Mouse (Mus musculus) ES-E14 (cell line): ENCODE data around the gene Gimap7. TPM values are rescaled to one million over a fixed set of nuclear protein-coding genes. Genes with fewer than 3 reads are reported as not detected.
A peak's percentile ranks its signal among the peaks of the same experiment; 100 is the strongest.

Experiments
- DNase-seq: peaks from one replicate; pipeline ENCODE4 v3.0.0-alpha.2; 2013; ENCODE audit warnings: low read depth, low spot score
- H3K27ac ChIP-seq: 2 replicates; pipeline ENCODE4 v1.5.1; 2012; ENCODE audit warnings: low read depth, mild to moderate bottlenecking, low read length, moderate library complexity, mixed read lengths; ENCODE audit not compliant: poor library complexity, insufficient read depth, severe bottlenecking
- H3K36me3 ChIP-seq: 2 replicates; pipeline ENCODE4 v1.6.1; 2012; ENCODE audit warnings: mild to moderate bottlenecking, low read length, moderate library complexity, mixed read lengths; ENCODE audit not compliant: control insufficient read depth, poor library complexity, insufficient read depth, severe bottlenecking
- H3K4me1 ChIP-seq, 2 experiments: fragments of 150-350 bp in 1 of 2; sonication (generic) in 1 of 2; 2 replicates each; pipeline ENCODE4 v1.6.1; 2012; ENCODE audit warnings: low read length in 2 of 2, mild to moderate bottlenecking in 1 of 2, mixed read lengths in 1 of 2; ENCODE audit not compliant: control insufficient read depth in 2 of 2, insufficient read depth in 2 of 2, poor library complexity in 1 of 2
- H3K4me3 ChIP-seq, 2 experiments: fragments of 150-350 bp in 1 of 2; sonication (generic) in 1 of 2; 2 replicates each; pipeline ENCODE4 v1.5.1; 2012; ENCODE audit warnings: low read length in 2 of 2, low read depth in 1 of 2, mild to moderate bottlenecking in 1 of 2, mixed read lengths in 1 of 2; ENCODE audit not compliant: insufficient read depth in 1 of 2, poor library complexity in 1 of 2, severe bottlenecking in 1 of 2
- H3K9ac ChIP-seq: 2 replicates; pipeline ENCODE4 v1.6.1; 2012; ENCODE audit warnings: low read depth, mild to moderate bottlenecking, low read length, mixed read lengths; ENCODE audit not compliant: poor library complexity, insufficient read depth, severe bottlenecking
- H3K9me3 ChIP-seq: fragments of 150-350 bp; sonication (generic); 2 replicates; pipeline ENCODE4 v1.6.1; 2012; ENCODE audit warnings: low read depth, mild to moderate bottlenecking, low read length; ENCODE audit not compliant: control insufficient read depth, insufficient read depth
- CHD2 ChIP-seq: IDR thresholded peaks from 2 replicates; pipeline ENCODE4 v1.6.1; 2014; ENCODE audit warnings: mild to moderate bottlenecking, low read depth, low read length, inconsistent platforms
- HCFC1 ChIP-seq: IDR thresholded peaks from 2 replicates; pipeline ENCODE4 v1.6.1; 2012; ENCODE audit warnings: low read length, inconsistent platforms, borderline replicate concordance; ENCODE audit not compliant: insufficient read depth
- MAFK ChIP-seq: IDR thresholded peaks from 2 replicates; pipeline ENCODE4 v1.6.1; 2014; ENCODE audit warnings: mild to moderate bottlenecking, low read depth, low read length, inconsistent platforms; ENCODE audit not compliant: insufficient read depth
- ZC3H11A ChIP-seq: IDR thresholded peaks from 2 replicates; pipeline ENCODE4 v1.6.1; 2012; ENCODE audit warnings: low read depth, mild to moderate bottlenecking, inconsistent platforms, low read length, borderline replicate concordance
- ZNF384 ChIP-seq: IDR thresholded peaks from 2 replicates; pipeline ENCODE4 v1.6.1; 2012; ENCODE audit warnings: low read depth, low read length, inconsistent platforms
- in situ Hi-C, 2 experiments: fragments of 600-800 bp; cut with MboI; formaldehyde crosslinking; loops; one replicate each; pipeline ENCODE4 v1.15.1; 2025; ENCODE audit warnings: low sequenced_read_pairs in 2 of 2, inconsistent platforms in 1 of 2; ENCODE audit not compliant: unreplicated experiment in 2 of 2
- total RNA-seq: library from RNA; depleted of rRNA; stranded (reverse); fragments of 300-350 nt; gene quantifications from 2 replicates; pipeline ENCODE4 v1.2.3, GENCODE M21; 2012; rRNA removed

The Gimap7 gene
- total RNA-seq, 1 experiment: not detected

DNA sequence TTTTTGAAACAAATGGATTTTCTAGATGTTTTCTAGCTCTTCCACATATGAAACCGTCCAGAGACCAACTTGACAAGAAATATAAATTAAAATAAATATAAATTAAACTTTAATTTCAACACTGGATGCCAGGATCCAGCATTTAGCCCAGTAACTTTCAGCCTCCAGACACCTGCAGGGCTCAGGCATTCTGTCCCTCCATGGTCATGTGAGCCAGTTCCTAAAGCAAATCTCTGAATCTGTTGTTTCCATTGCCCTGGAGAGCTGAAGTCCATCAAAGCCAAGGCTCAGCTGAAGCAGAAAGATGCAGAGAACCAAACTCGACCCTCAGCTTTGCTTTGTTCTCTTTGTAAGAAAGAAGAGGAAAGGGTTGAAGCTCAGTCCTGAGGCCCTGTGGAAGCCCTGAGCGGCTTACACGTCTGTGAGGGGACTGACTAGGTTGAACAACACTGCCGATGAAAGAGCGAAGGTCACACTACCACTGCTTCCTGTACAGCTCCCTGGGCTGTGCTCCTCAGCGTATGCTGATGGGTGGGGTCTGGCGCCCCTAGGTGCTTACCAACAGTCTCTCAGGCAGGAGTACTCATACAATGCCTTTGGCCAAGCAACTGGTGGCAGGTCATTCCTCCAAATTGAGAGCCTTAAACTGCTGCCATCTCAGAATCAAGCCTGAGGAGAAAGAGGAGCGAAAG lies 49.9 kb downstream of the Gimap7 start:
- H3K27ac ChIP-seq: no peak overlapping the region
- no peak for TF ChIP-seq ZNF384
- no peak for TF ChIP-seq CHD2
- no peak for TF ChIP-seq MAFK
- no peak for TF ChIP-seq HCFC1
- no peak for TF ChIP-seq ZC3H11A
- no peaks in the 10 kb centered on the region for H3K4me1 ChIP-seq
- DNase-seq: no peak
- no peaks in the 10 kb centered on the region for H3K9me3 ChIP-seq
- no peak overlapping the region for H3K4me3 ChIP-seq
- in situ Hi-C loops: no loop called here
- H3K9ac ChIP-seq: no peak overlapping the region
- no peaks in the 10 kb centered on the region for H3K36me3 ChIP-seq

DNA sequence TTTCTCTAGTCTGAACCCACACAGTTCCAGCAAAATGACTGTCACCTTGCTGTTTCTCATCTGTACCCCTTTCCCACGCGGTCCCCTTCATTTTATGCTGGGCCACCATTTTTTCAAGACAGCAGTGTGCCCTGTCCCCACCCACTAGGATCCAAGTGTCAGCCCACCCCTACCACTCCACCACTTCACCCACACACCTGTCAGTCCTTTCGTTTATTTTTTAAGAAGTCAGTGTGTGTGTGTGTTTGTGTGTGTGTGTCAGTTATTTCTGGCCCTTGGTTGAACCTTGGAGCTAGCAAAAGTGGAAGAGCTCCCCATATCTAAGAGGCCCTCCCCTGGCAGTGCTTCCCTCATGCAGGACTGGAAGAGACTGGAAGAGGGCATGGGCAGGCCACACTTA lies 50.5 kb downstream of the Gimap7 start:
- Histone ChIP-seq H3K36me3 (no peaks in the 10 kb centered on the region), H3K9ac (no peak overlapping the region), H3K27ac (no peak overlapping the region), H3K9me3 (no peaks in the 10 kb centered on the region), H3K4me1 (no peaks in the 10 kb centered on the region), H3K4me3 (no peak overlapping the region)
- in situ Hi-C loops: no loop called here
- DNase-seq: no peak
- no peak for TF ChIP-seq ZNF384
- TF ChIP-seq ZC3H11A: no peak
- no peak for TF ChIP-seq MAFK
- no peak for TF ChIP-seq HCFC1
- no peak for TF ChIP-seq CHD2

DNA sequence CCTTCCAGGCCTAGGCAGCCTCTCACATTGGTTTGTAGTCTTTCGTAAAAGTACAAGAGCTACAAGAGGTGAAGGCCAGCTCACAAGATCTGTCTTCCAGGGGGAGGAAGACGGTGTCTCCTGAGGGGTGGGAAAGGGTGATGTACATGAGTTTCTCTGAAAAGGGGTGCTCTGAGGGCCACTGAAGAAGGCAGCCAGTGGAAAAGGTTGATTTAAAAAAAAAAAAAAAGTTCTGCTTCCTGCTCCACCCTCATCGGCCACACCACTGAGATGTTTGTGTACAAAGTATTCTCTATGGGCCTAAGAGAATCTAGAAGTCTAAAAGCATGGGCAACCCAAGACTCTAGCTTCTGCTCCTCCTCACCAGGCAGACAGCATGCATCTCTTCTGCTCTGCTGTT lies 52.3 kb downstream of the Gimap7 start, which contains the start of gene Gimap3:
Gene Gimap3, minus strand, starts transcription at position 156 of the 400 bp plus-strand sequence.
- no peak within 1 kb of the TSS for H3K27ac ChIP-seq
- no peak within 1 kb of the TSS for H3K4me3 ChIP-seq
- H3K4me1 ChIP-seq: no peaks in the 10 kb centered on the region
- no peak for DNase-seq
- in situ Hi-C loops: no loop called here
- no peak within 1 kb of the TSS for H3K9ac ChIP-seq
- no peak for TF ChIP-seq HCFC1
- TF ChIP-seq ZC3H11A: no peak
- TF ChIP-seq ZNF384: no peak
- no peak for TF ChIP-seq CHD2
- no peak for TF ChIP-seq MAFK
- no peaks in the 10 kb centered on the region for H3K9me3 ChIP-seq
- H3K36me3 ChIP-seq: no peaks in the 10 kb centered on the region

DNA sequence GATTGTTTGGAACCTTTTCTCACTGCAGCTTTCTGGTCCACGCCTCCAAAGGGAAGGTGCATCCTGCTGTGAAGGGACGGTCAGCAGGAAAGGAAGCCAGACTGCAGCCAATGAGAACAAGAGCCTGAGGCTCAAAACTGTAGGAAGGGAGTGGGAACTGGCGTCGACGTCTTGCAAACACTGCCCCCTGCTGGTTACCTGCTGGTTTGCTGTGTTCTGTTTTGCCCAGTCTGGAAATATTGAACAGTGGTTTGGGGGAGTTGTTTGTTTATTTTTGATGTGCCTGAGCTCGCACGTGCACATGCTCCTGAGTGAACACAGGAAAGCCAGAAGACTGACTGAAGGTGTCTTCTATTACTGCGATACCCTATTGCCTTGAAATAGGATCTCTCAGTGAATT lies 53.6 kb downstream of the Gimap7 start:
- Histone ChIP-seq H3K9me3 (no peaks in the 10 kb centered on the region), H3K4me1 (no peaks in the 10 kb centered on the region), H3K4me3 (no peak overlapping the region), H3K9ac (no peak overlapping the region), H3K27ac (no peak overlapping the region), H3K36me3 (no peaks in the 10 kb centered on the region)
- TF ChIP-seq ZC3H11A: peak; percentile 59; the same call in 1 of the 2 replicates
- TF ChIP-seq CHD2: no peak
- in situ Hi-C loops: no loop called here
- peak; percentile 62 for DNase-seq

Other genes with a start within 250 kb of the Gimap7 start
- gene Atp6v0e2, start 181.0 kb upstream of the Gimap7 start, total RNA-seq: 13.5 and 15.9 TPM in 2 replicates
- gene Lrrc61, start 163.8 kb upstream of the Gimap7 start, total RNA-seq: 2.0 and 5.1 TPM in 2 replicates
- gene Rarres2, start 145.8 kb upstream of the Gimap7 start, total RNA-seq: 0.18 and 0.42 TPM in 2 replicates
- not detected in 2 replicates for gene Gm45021, start 129.0 kb upstream of the Gimap7 start, total RNA-seq
- 17.4 and 22.8 TPM in 2 replicates for gene Repin1, start 124.7 kb upstream of the Gimap7 start, total RNA-seq
- gene Gm44965, start 124.7 kb upstream of the Gimap7 start, total RNA-seq: not detected in 2 replicates
- 3.5 and 3.8 TPM in 2 replicates for gene Zfp775, start 116.6 kb upstream of the Gimap7 start, total RNA-seq
- gene AI854703, start 91.9 kb upstream of the Gimap7 start, total RNA-seq: 0.67 and 0.90 TPM in 2 replicates
- gene Gimap8, start 71.4 kb upstream of the Gimap7 start, total RNA-seq: 0.11 and 0.22 TPM in 2 replicates
- gene Gimap9, start 42.5 kb upstream of the Gimap7 start, total RNA-seq: 2.9 and 3.4 TPM in 2 replicates
- gene Gimap4, start 34.1 kb upstream of the Gimap7 start, total RNA-seq: 0.26 and 0.67 TPM in 2 replicates
- 0.36 TPM in 1 of 2 replicates, not detected in the other for gene Gimap6, start 10.4 kb upstream of the Gimap7 start, total RNA-seq
- not detected in 2 replicates for gene Gm28053, start within 50 bp of the Gimap7 start, total RNA-seq
- gene Gimap1, start 20.4 kb downstream of the Gimap7 start, total RNA-seq: 0.58 TPM in 1 of 2 replicates, not detected in the other
- 0.31 TPM in 1 of 2 replicates, not detected in the other for gene Gimap5, start 27.6 kb downstream of the Gimap7 start, total RNA-seq
- gene Gimap3, start 52.2 kb downstream of the Gimap7 start, total RNA-seq: 0.09 TPM in 1 of 2 replicates, not detected in the other
- gene Tmem176a, start 122.3 kb downstream of the Gimap7 start, total RNA-seq: 0.90 and 7.8 TPM in 2 replicates
- gene Tmem176b, start 122.9 kb downstream of the Gimap7 start, total RNA-seq: 0.74 and 4.7 TPM in 2 replicates
- gene Aoc1, start 154.3 kb downstream of the Gimap7 start, total RNA-seq: 0.31 and 0.32 TPM in 2 replicates
- not detected in 2 replicates for gene 1600015I10Rik, start 211.3 kb downstream of the Gimap7 start, total RNA-seq